Mouse (Mus musculus) layer of hippocampus, adult 2 months (tissue): ENCODE results near the gene Apol11b. TPM values are rescaled to one million over a fixed set of nuclear protein-coding genes. Genes with fewer than 3 reads are reported as not detected.
"Not testable (repeated sequence)": the region's sequence is repeated elsewhere in the genome, so short reads cannot be mapped to it uniquely, and the experiment has no call there.

Experiments used
- DNase-seq, 2 experiments: peaks; one replicate each; pipeline ENCODE4 v3.0.0; 2022; ENCODE audit warnings: low spot score in 2 of 2
- H3K27ac ChIP-seq: fragments of 200-600 bp; 2 replicates; pipeline ENCODE4 v1.8.1; 2022
- H3K4me3 ChIP-seq: fragments of 200-600 bp; 2 replicates; pipeline ENCODE4 v1.8.1; 2022; ENCODE audit warnings: mild to moderate bottlenecking
- CTCF ChIP-seq: fragments of 200-600 bp; conservative IDR thresholded peaks from 2 replicates; pipeline ENCODE4 v1.8.1; 2022; ENCODE audit warnings: antibody characterized with exemption, mild to moderate bottlenecking, moderate library complexity
- long read RNA-seq, 2 experiments: library from polyadenylated mRNA; stranded (forward); transcript quantifications; one replicate each; pipeline ENCODE4 v2.0.0; 2021; ENCODE audit warnings: borderline mapping rate in 2 of 2
- total RNA-seq, 2 experiments: library from RNA; stranded (reverse); gene quantifications; 2 replicates each; pipeline ENCODE4 v1.2.3; 2021

Gene Apol11b
- total RNA-seq = not detected
- long read RNA-seq, experiment 1 = 0 reads
- long read RNA-seq, experiment 2 = 0 reads

- not testable (repeated sequence) for H3K27ac ChIP-seq, DNase-seq, H3K4me3 ChIP-seq
These were observed at the start of gene Apol11b for GRCm38 (mm10) chr15:77643176-77643575. Gene Apol11b (minus strand): TSS chr15:77643286.

DNA sequence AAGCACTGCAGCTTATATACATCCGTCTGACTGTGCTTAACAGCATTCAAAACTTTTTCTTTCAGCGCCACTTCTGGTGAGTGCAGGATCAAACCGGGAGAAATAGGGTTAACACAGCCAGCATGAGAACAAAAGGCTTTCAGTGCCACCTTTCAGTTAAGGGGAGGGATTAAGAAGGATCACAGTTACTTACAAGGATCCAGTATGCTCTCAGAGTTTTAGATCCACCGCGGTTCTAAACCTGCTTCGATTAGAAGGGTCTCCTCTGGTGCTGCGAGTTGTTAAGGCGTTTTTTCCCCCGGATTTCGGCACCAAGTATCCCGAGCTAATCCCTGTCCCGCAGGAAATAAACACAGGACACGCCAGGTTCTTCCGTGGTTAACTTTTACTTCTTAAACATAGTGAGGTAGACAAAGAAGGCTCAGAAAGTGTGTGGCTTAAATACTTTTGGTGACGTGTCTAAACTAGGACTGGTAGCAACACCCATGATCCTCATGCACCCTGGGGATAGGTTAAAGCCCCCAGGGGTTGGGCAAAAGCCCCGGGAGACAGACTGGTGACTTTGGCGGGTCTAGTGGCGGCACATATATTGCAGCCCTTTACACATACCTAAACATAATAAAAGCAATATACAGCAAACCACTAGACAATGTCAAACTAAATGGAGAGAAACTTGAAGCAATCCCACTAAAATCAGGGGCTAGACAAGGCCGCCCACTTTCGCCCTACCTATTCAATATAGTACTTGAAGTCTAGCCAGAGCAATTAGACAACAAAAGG lies 48.6 kb upstream of the Apol11b start:
- H3K4me3 ChIP-seq, DNase-seq, H3K27ac ChIP-seq: not testable (repeated sequence)

DNA sequence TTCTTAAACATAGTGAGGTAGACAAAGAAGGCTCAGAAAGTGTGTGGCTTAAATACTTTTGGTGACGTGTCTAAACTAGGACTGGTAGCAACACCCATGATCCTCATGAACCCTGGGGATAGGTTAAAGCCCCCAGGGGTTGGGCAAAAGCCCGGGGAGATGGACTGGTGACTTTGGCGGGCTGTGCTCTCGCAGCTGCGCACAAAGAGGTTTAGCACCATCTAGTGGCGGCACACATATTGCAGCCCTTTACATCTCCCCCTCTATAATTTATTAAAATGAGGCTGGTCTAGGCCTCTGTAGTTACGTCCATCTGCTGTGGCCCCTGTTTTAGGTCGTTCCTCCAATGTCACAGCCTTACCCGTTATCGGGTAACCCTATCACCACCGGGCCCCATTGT lies 40.9 kb upstream of the Apol11b start:
- peak in 1 of 2 experiments; percentile 19 for DNase-seq
- TF ChIP-seq CTCF = peak; percentile 70

GRCm38 (mm10) chr15:77674081-77674480 lies 31.0 kb upstream of the Apol11b start:
- not testable (repeated sequence) for H3K27ac ChIP-seq, H3K4me3 ChIP-seq, DNase-seq

More for the DNA sequence above, 40.9 kb upstream of the Apol11b start:
- not testable (repeated sequence) for H3K27ac ChIP-seq, H3K4me3 ChIP-seq

- DNase-seq, H3K27ac ChIP-seq, H3K4me3 ChIP-seq: not testable (repeated sequence)
These were observed 18.8 kb upstream of the Apol11b start for GRCm38 (mm10) chr15:77661841-77662240.

GRCm38 (mm10) chr15:77659773-77660172 lies 16.7 kb upstream of the Apol11b start:
- H3K27ac ChIP-seq, DNase-seq, H3K4me3 ChIP-seq: not testable (repeated sequence)

GRCm38 (mm10) chr15:77651143-77651542 lies 8.1 kb upstream of the Apol11b start:
- H3K27ac ChIP-seq, H3K4me3 ChIP-seq, DNase-seq: not testable (repeated sequence)

DNA sequence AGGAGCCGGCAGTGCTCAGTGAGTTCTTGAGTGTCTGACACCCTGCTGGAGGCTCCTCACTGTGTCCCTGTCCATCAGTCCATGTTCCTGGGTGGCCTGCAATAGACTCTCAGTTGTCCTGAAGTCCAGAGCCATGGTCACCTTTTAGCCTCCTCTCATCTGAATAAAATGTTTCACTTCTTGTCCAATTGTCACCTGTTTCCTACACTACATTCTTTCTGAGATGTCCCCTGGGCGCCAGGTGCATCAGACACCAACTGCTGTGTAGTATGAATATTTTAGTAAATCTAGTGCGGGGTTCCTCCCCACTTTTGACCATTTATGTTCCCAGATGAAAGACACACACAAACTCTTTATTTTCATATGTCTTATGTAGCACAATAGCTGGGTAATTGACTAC lies 13.3 kb downstream of the Apol11b start:
- not testable (repeated sequence) for H3K27ac ChIP-seq, H3K4me3 ChIP-seq, DNase-seq

GRCm38 (mm10) chr15:77628647-77629046 lies 14.4 kb downstream of the Apol11b start:
- DNase-seq, H3K27ac ChIP-seq, H3K4me3 ChIP-seq: not testable (repeated sequence)

DNA sequence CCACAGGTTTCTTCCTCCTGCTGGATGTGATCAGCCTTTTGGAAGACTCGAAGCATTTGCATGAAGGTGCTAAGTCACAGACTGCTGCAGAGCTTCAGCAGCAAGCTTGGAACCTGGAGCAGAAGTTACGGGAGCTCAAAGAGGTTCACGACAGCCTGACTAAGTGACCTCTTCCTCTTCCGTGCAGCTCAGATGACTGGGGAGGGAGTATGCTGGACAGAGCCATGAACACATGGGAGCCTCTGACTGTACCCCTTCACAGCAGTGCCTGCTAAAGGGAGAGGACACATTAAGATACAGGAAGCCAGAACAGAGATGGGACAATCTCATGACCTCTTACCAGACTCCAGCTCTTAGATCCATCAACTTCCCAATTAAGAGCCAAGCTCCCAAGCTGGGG lies 16.6 kb downstream of the Apol11b start:
- H3K27ac ChIP-seq, H3K4me3 ChIP-seq, DNase-seq: not testable (repeated sequence)

GRCm38 (mm10) chr15:77624710-77625109 lies 18.4 kb downstream of the Apol11b start:
- H3K27ac ChIP-seq = no peak overlapping the region
- no peak for TF ChIP-seq CTCF
- no peak for DNase-seq
- H3K4me3 ChIP-seq = no peak overlapping the region

DNA sequence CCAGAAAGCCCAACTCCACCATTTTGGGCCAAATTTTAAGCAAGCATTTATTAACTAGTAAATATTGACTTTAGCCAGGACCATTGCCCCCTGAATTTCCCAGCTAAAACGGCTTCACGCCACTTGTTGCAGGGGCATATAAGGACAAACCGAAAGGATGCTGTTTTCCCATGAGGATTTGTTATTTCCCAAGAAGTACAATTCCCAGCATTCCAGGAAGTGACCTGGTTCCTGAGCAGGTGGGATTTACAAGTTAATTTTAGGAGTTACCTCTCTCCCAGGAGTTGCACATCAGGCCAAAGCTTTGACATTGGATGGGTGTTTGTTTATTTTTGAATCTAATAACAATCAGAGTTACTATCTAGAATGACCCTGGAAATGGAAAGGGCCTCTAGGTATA lies 37.0 kb downstream of the Apol11b start:
- no peak for TF ChIP-seq CTCF
- Histone ChIP-seq H3K4me3 (no peak overlapping the region), H3K27ac (no peak overlapping the region)
- no peak for DNase-seq

- TF ChIP-seq CTCF = no peak
- H3K4me3 ChIP-seq = no peak within 1 kb of the TSS
- no peak for DNase-seq
- H3K27ac ChIP-seq = peak within 1 kb of the TSS; percentile 53; the same call in 1 of the 2 replicates
These were observed 44.1 kb downstream of the Apol11b start, which contains the start of gene Gm36245 for GRCm38 (mm10) chr15:77598958-77599357. Gene Gm36245 (plus strand): TSS chr15:77599258.

DNA sequence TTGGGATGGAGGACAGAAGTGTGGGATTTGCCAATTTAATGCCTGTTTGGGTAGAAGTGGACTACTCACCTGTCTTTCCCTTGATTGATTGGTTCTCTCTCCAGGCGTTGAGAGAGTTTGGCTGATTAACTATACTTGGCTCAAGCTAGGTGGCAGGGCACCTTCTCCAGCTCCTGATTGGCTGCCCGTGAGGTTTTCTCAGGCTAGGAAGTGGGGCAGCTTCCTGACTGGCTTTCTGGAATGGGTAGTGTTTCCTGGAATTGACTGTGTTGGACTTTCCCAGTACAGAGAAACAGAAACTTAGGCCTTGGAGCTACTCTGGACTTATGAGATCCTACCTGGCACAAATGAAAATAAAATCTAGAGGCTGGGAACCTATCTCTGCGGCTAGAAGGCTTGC lies 44.7 kb downstream of the Apol11b start:
- Histone ChIP-seq H3K27ac (peak overlapping the region; percentile 53; the same call in 1 of the 2 replicates), H3K4me3 (no peak overlapping the region)
- TF ChIP-seq CTCF = no peak
- DNase-seq = no peak
